In genomic region chr6:141071507-141071906, GRCm38 (mm10) we compare ENCODE assay signal across 18 mouse cellular contexts.
"Had no signal": no experiment of that assay in that cellular context is flagged by ENCODE, and none has a peak within 500 bp of the region (broad histone marks: within the 10 kb centered on the region; RNA-seq: fewer than 3 reads in every experiment).

No protein-coding gene starts in this region.

- H3K36me3 ChIP-seq: midbrain, embryonic 10.5 days; midbrain, embryonic 13.5 days; midbrain, embryonic 15.5 days; neural tube, embryonic 13.5 days; neural tube, embryonic 15.5 days had no signal

- H3K9me3 ChIP-seq: midbrain, embryonic 10.5 days; midbrain, embryonic 13.5 days; midbrain, embryonic 15.5 days; neural tube, embryonic 13.5 days; neural tube, embryonic 15.5 days had no signal

- H3K4me2 ChIP-seq: lung, embryonic 14.5 days; midbrain, embryonic 13.5 days; midbrain, embryonic 15.5 days; neural tube, embryonic 13.5 days; neural tube, embryonic 15.5 days had no signal

- H3K27me3 ChIP-seq: midbrain, embryonic 13.5 days; midbrain, embryonic 15.5 days; neural tube, embryonic 13.5 days; neural tube, embryonic 15.5 days had no signal

- DNase-seq: lung, adult 18-20 months; lung, embryonic 14.5 days; lung, postnatal 10 days; lung, postnatal 4 days; retina, postnatal 1 day; right cerebral cortex, adult 18-20 months; right cerebral cortex, postnatal 25 days; right cerebral cortex, postnatal 4 days; spleen, adult 18-20 months; thymus, adult 18-20 months; thymus, postnatal 14 days; thymus, postnatal 36 days had no signal

- H3K4me1 ChIP-seq: midbrain, embryonic 15.5 days; neural tube, embryonic 13.5 days; neural tube, embryonic 15.5 days had no signal

- H3K4me3 ChIP-seq: midbrain, embryonic 10.5 days; midbrain, embryonic 13.5 days; midbrain, embryonic 15.5 days; myocyte; neural tube, embryonic 13.5 days; neural tube, embryonic 15.5 days had no signal

- ATAC-seq: midbrain, embryonic 13.5 days; midbrain, embryonic 15.5 days had no signal

- H3K9ac ChIP-seq: lung, embryonic 14.5 days; midbrain, embryonic 13.5 days; midbrain, embryonic 15.5 days; neural tube, embryonic 13.5 days; neural tube, embryonic 15.5 days had no signal

- H3K27ac ChIP-seq: midbrain, embryonic 10.5 days; midbrain, embryonic 13.5 days; midbrain, embryonic 15.5 days; neural tube, embryonic 13.5 days; neural tube, embryonic 15.5 days had no signal
